Comparison of ENCODE assay signal across 7 mouse cellular contexts in genomic region chr5:28070149-28070827, GRCm38 (mm10). TPM values are rescaled to one million over a fixed set of nuclear protein-coding genes. Genes with fewer than 3 reads are reported as not detected.
DNase-seq lines count a peak whose midpoint lies in the region; ATAC-seq and TF ChIP-seq lines count a peak whose summit lies in the region.

No protein-coding gene starts in this region.

- H3K36me3 ChIP-seq in forebrain, embryonic 13.5 days (ENCODE audit: poor library complexity, severe bottlenecking): peaks cover 20% of the 10 kb centered on the region
- H3K36me3 ChIP-seq in limb, embryonic 14.5 days (ENCODE audit: control insufficient read depth, insufficient read depth, low read length): peaks cover 18% of the 10 kb centered on the region
- peaks cover 21% of the 10 kb centered on the region for H3K36me3 ChIP-seq in neural tube, embryonic 13.5 days

- peaks cover 15% of the 10 kb centered on the region for H3K4me1 ChIP-seq in lung, adult 2 months (ENCODE audit: control insufficient read depth, insufficient read depth, low read length)
- H3K4me1 ChIP-seq in forebrain, embryonic 13.5 days: peaks cover 38% of the 10 kb centered on the region
- H3K4me1 ChIP-seq in limb, embryonic 14.5 days (ENCODE audit: control insufficient read depth, insufficient read depth, low read length): peaks cover 14% of the 10 kb centered on the region
- H3K4me1 ChIP-seq in neural tube, embryonic 13.5 days (replicated peaks): peaks cover 35% of the 10 kb centered on the region

- peak overlapping the region; percentile 94 for H3K27ac ChIP-seq in forebrain, embryonic 13.5 days
- peak overlapping the region; percentile 28 for H3K27ac ChIP-seq in limb, embryonic 14.5 days (replicated peaks; ENCODE audit: low read depth, low read length)
- peak overlapping the region; percentile 98 for H3K27ac ChIP-seq in neural tube, embryonic 13.5 days (replicated peaks)

- TF ChIP-seq POLR2A in lung, adult 2 months (IDR thresholded peaks at IDR 0.05; ENCODE audit: borderline replicate concordance, extremely low read depth, low read depth, low read length): no peak
- no peak for TF ChIP-seq POLR2A in limb, embryonic 14.5 days (IDR thresholded peaks at IDR 0.05; ENCODE audit: borderline replicate concordance, extremely low read depth, insufficient read depth, insufficient read length)

- TF ChIP-seq CTCF in lung, adult 2 months (IDR thresholded peaks at IDR 0.05; ENCODE audit: insufficient read depth, low read length): no peak

- peak overlapping the region; percentile 81 for H3K9ac ChIP-seq in forebrain, embryonic 13.5 days
- H3K9ac ChIP-seq in limb, embryonic 14.5 days (ENCODE audit: low read depth, low read length, severe bottlenecking): peak overlapping the region; percentile 55
- peak overlapping the region; percentile 80 for H3K9ac ChIP-seq in neural tube, embryonic 13.5 days

- H3K4me3 ChIP-seq in lung, adult 2 months (replicated peaks; ENCODE audit: extremely low read depth, low read depth, low read length): peak overlapping the region; percentile 62
- peak overlapping the region; percentile 87 for H3K4me3 ChIP-seq in forebrain, embryonic 13.5 days
- H3K4me3 ChIP-seq in limb, embryonic 14.5 days (replicated peaks; ENCODE audit: low read length): peak overlapping the region; percentile 86
- peak overlapping the region; percentile 90 for H3K4me3 ChIP-seq in neural tube, embryonic 13.5 days

- DNase-seq in lung, adult 2 months: no peak
- no peak for DNase-seq in lung, postnatal 14 days
- peak; percentile 19 for DNase-seq in brain, adult 2 months (ENCODE audit: low read depth, low spot score)
- DNase-seq in limb, embryonic 14.5 days (ENCODE audit: low spot score): no peak
- no peak for DNase-seq in adrenal gland, adult 18-20 months (ENCODE audit: low spot score in 2 of 2)

- ATAC-seq in forebrain, embryonic 13.5 days: peak; percentile 6
- no peak for ATAC-seq in limb, embryonic 14.5 days (ENCODE audit: low FRiP score, low read depth)
- peak; percentile 7 for ATAC-seq in neural tube, embryonic 13.5 days (ENCODE audit: low read depth)

- H3K4me2 ChIP-seq in forebrain, embryonic 13.5 days: peak overlapping the region; percentile 80
- H3K4me2 ChIP-seq in limb, embryonic 14.5 days (replicated peaks; ENCODE audit: low read depth, low read length, severe bottlenecking): peak overlapping the region; percentile 52
- peak overlapping the region; percentile 67 for H3K4me2 ChIP-seq in neural tube, embryonic 13.5 days

- WGBS in lung, adult 2 months: 19% methylated on average over 9 of the region's 9 CpGs
- 20% methylated on average over 9 of the region's 9 CpGs for WGBS in forebrain, embryonic 13.5 days
- 20% methylated on average over 9 of the region's 9 CpGs for WGBS in limb, embryonic 14.5 days
- WGBS in neural tube, embryonic 13.5 days: 23% methylated on average over 9 of the region's 9 CpGs

- H3K27me3 ChIP-seq in forebrain, embryonic 13.5 days: no peaks in the 10 kb centered on the region
- H3K27me3 ChIP-seq in limb, embryonic 14.5 days (ENCODE audit: control insufficient read depth, insufficient read depth, low read length): no peaks in the 10 kb centered on the region
- H3K27me3 ChIP-seq in neural tube, embryonic 13.5 days: no peaks in the 10 kb centered on the region

- no peaks in the 10 kb centered on the region for H3K9me3 ChIP-seq in forebrain, embryonic 13.5 days (replicated peaks)
- H3K9me3 ChIP-seq in limb, embryonic 14.5 days (ENCODE audit: control insufficient read depth, low read length): no peaks in the 10 kb centered on the region
- H3K9me3 ChIP-seq in neural tube, embryonic 13.5 days: no peaks in the 10 kb centered on the region

RNA-seq across cellular contexts. Expression of gene Insig1, which starts 0.9 kb away (rescaled TPM):
- polyA plus RNA-seq in lung, adult 2 months (2012; rRNA removed): 95.3 and 95.8 TPM in 2 replicates
- polyA plus RNA-seq in forebrain, embryonic 13.5 days (2015; fragmentation: Nextera tagmentation; extraction: Ambion mirVana): 83.6 and 84.4 TPM in 2 replicates
- 48.7 and 54.9 TPM in 2 replicates for polyA plus RNA-seq in limb, embryonic 14.5 days (2012; rRNA removed)
- polyA plus RNA-seq in limb, embryonic 14.5 days (2014; fragmentation: Nextera tagmentation; extraction: Ambion mirVana): 47.4 and 61.6 TPM in 2 replicates
- 54.4 and 55.4 TPM in 2 replicates for polyA plus RNA-seq in neural tube, embryonic 13.5 days (2015; fragmentation: Nextera tagmentation; extraction: Ambion mirVana)
- 100 to 1,000 TPM; 143 to 408 TPM for total RNA-seq in adrenal gland, adult 18-20 months (2021)

Comparison
In these comparisons a context has a peak if more than half of its experiments do, and no peak if none do; other contexts are left out.
1. H3K27ac ChIP-seq: peak in every context shown above with its lines; median percentile 98 in neural tube, embryonic 13.5 days; 94 in forebrain, embryonic 13.5 days; 28 in limb, embryonic 14.5 days.